Mouse (Mus musculus): ENCODE results near the gene Rnf10. TPM values are rescaled to one million over a fixed set of nuclear protein-coding genes. Genes with fewer than 3 reads are reported as not detected.

The Rnf10 gene
- polyA plus RNA-seq, 1 experiment from 2014 or later = 62.6 TPM

Other genes with a start within 250 kb of the Rnf10 start
- gene Gm10401, start 174.6 kb downstream of the Rnf10 start, polyA plus RNA-seq (2014; fragmentation: Nextera tagmentation; extraction: Ambion mirVana) = 51.7 and 54.7 TPM in 2 replicates
- gene Acads, start 153.6 kb downstream of the Rnf10 start, polyA plus RNA-seq (2014; fragmentation: Nextera tagmentation; extraction: Ambion mirVana) = 38.5 and 39.9 TPM in 2 replicates
- 26.3 and 27.3 TPM in 2 replicates for gene Unc119b, start 137.9 kb downstream of the Rnf10 start, polyA plus RNA-seq (2014; fragmentation: Nextera tagmentation; extraction: Ambion mirVana)
- gene Mlec, start 114.7 kb downstream of the Rnf10 start, polyA plus RNA-seq (2014; fragmentation: Nextera tagmentation; extraction: Ambion mirVana) = 52.6 and 61.3 TPM in 2 replicates
- gene Cabp1, start 78.5 kb downstream of the Rnf10 start, polyA plus RNA-seq (2014; fragmentation: Nextera tagmentation; extraction: Ambion mirVana) = 1.00 and 1.5 TPM in 2 replicates
- 93.1 and 97.7 TPM in 2 replicates for gene Pop5, start 37.1 kb downstream of the Rnf10 start, polyA plus RNA-seq (2014; fragmentation: Nextera tagmentation; extraction: Ambion mirVana)
- gene Coq5, start 6.8 kb upstream of the Rnf10 start, polyA plus RNA-seq (2014; fragmentation: Nextera tagmentation; extraction: Ambion mirVana) = 40.0 and 45.4 TPM in 2 replicates
- gene Dynll1, start 28.1 kb upstream of the Rnf10 start, polyA plus RNA-seq (2014; fragmentation: Nextera tagmentation; extraction: Ambion mirVana) = 1,629 and 1,647 TPM in 2 replicates
- 218 and 229 TPM in 2 replicates for gene Srsf9, start 54.3 kb upstream of the Rnf10 start, polyA plus RNA-seq (2014; fragmentation: Nextera tagmentation; extraction: Ambion mirVana)
- gene Gatc, start 68.3 kb upstream of the Rnf10 start, polyA plus RNA-seq (2014; fragmentation: Nextera tagmentation; extraction: Ambion mirVana) = 36.0 and 37.0 TPM in 2 replicates
- 61.3 and 63.8 TPM in 2 replicates for gene Triap1, start 68.3 kb upstream of the Rnf10 start, polyA plus RNA-seq (2014; fragmentation: Nextera tagmentation; extraction: Ambion mirVana)
- 898 and 932 TPM in 2 replicates for gene Cox6a1, start 76.1 kb upstream of the Rnf10 start, polyA plus RNA-seq (2014; fragmentation: Nextera tagmentation; extraction: Ambion mirVana)
- gene Msi1, start 156.7 kb upstream of the Rnf10 start, polyA plus RNA-seq (2014; fragmentation: Nextera tagmentation; extraction: Ambion mirVana) = 15.7 and 17.2 TPM in 2 replicates
- 16.7 and 20.2 TPM in 2 replicates for gene Pla2g1b, start 193.4 kb upstream of the Rnf10 start, polyA plus RNA-seq (2014; fragmentation: Nextera tagmentation; extraction: Ambion mirVana)
- 20.9 and 23.5 TPM in 2 replicates for gene Sirt4, start 211.8 kb upstream of the Rnf10 start, polyA plus RNA-seq (2014; fragmentation: Nextera tagmentation; extraction: Ambion mirVana)
- gene Pxn, start 233.8 kb upstream of the Rnf10 start, polyA plus RNA-seq (2014; fragmentation: Nextera tagmentation; extraction: Ambion mirVana) = 15.9 and 17.7 TPM in 2 replicates

Data from stomach, embryonic 14.5 days (tissue).